Mouse (Mus musculus) brain, embryonic 14.5 days (tissue): ENCODE results near the gene Slc25a21. TPM values are rescaled to one million over a fixed set of nuclear protein-coding genes. Genes with fewer than 3 reads are reported as not detected.

Experiments
- DNase-seq: peaks from one replicate; pipeline ENCODE4 v3.0.0-alpha.2; 2011; ENCODE audit warnings: low read depth
- CTCF ChIP-seq: fragments of 200-500 bp; IDR thresholded peaks from 2 replicates; pipeline ENCODE4 v1.5.1; 2012; ENCODE audit warnings: inconsistent platforms, mild to moderate bottlenecking, moderate library complexity, borderline replicate concordance; ENCODE audit not compliant: insufficient read depth, insufficient read length; ENCODE audit errors: extremely low read depth
- POLR2A ChIP-seq: fragments of 200-500 bp; IDR thresholded peaks from 2 replicates; pipeline ENCODE4 v1.6.1; 2012; ENCODE audit warnings: mild to moderate bottlenecking, inconsistent platforms, borderline replicate concordance; ENCODE audit not compliant: poor library complexity, insufficient read depth, insufficient read length, severe bottlenecking; ENCODE audit errors: extremely low read depth
- polyA plus RNA-seq: library from polyadenylated mRNA; depleted of rRNA; stranded (reverse); fragments of >200 nt; gene quantifications from 2 replicates; pipeline ENCODE4 v1.2.3, GENCODE M21; 2012

The Slc25a21 gene
- polyA plus RNA-seq, 1 experiment, result not detected

GRCm38 (mm10) chr12:56779621-56780020 is 417.7 kb downstream of the Slc25a21 start:
- no peak for DNase-seq
- TF ChIP-seq CTCF (no peak), POLR2A (no peak)

GRCm38 (mm10) chr12:56773941-56774340 is 423.3 kb downstream of the Slc25a21 start:
- TF ChIP-seq POLR2A (no peak), CTCF (no peak)
- DNase-seq, result no peak

GRCm38 (mm10) chr12:56769421-56769820 is 427.9 kb downstream of the Slc25a21 start:
- TF ChIP-seq POLR2A (no peak), CTCF (no peak)
- DNase-seq, result no peak

- TF ChIP-seq CTCF, result no peak
- no peak for TF ChIP-seq POLR2A
- DNase-seq, result no peak
Measured at GRCm38 (mm10) chr12:56767474-56767873, 429.8 kb downstream of the Slc25a21 start.

- no peak for DNase-seq
- TF ChIP-seq POLR2A, result no peak
- no peak for TF ChIP-seq CTCF
Measured at GRCm38 (mm10) chr12:56737104-56737503, 460.2 kb downstream of the Slc25a21 start.

GRCm38 (mm10) chr12:56727631-56728030 is 469.6 kb downstream of the Slc25a21 start:
- no peak for DNase-seq
- TF ChIP-seq POLR2A (no peak), CTCF (no peak)

GRCm38 (mm10) chr12:56718707-56719051 is 478.6 kb downstream of the Slc25a21 start:
- DNase-seq, result no peak
- TF ChIP-seq CTCF (no peak), POLR2A (no peak)

- no peak for DNase-seq
- TF ChIP-seq POLR2A (no peak), CTCF (no peak)
Measured at GRCm38 (mm10) chr12:56717971-56718706, 479.1 kb downstream of the Slc25a21 start.

- TF ChIP-seq CTCF (no peak), POLR2A (no peak)
- peak; percentile 50 for DNase-seq
Measured at GRCm38 (mm10) chr12:56701004-56701403, 496.3 kb downstream of the Slc25a21 start.

- TF ChIP-seq POLR2A, result no peak
- TF ChIP-seq CTCF, result no peak
- peak; percentile 28 for DNase-seq
Measured at GRCm38 (mm10) chr12:56699915-56700900, 497.1 kb downstream of the Slc25a21 start.

- no peak for TF ChIP-seq POLR2A
- TF ChIP-seq CTCF, result no peak
- peak; percentile 31 for DNase-seq
Measured at GRCm38 (mm10) chr12:56699351-56699750, 497.9 kb downstream of the Slc25a21 start.
